Mouse (Mus musculus) lung, embryonic 14.5 days (tissue): ENCODE results near the gene Wwox. TPM values are rescaled to one million over a fixed set of nuclear protein-coding genes. Genes with fewer than 3 reads are reported as not detected.
A peak's percentile ranks its signal among the peaks of the same experiment; 100 is the strongest.

Experiments used
- ATAC-seq: fragments of 200-750 bp; cut with Nextera tagmentation; 2 replicates; pipeline ENCODE4 v1.8.0; 2017; ENCODE audit warnings: mild to moderate bottlenecking, moderate TSS enrichment, moderate library complexity; ENCODE audit not compliant: insufficient read depth
- DNase-seq: peaks from one replicate; pipeline ENCODE4 v3.0.0-alpha.2; 2015
- H3K27ac ChIP-seq: fragments of 300-500 bp; sonication (generic); 2 replicates; pipeline ENCODE4 v1.5.1; 2014; ENCODE audit warnings: low read depth, mild to moderate bottlenecking, moderate library complexity
- H3K27me3 ChIP-seq: fragments of 300-500 bp; sonication (generic); 2 replicates; pipeline ENCODE4 v1.6.1; 2014; ENCODE audit warnings: low read length, control low read depth; ENCODE audit not compliant: insufficient read depth
- H3K36me3 ChIP-seq: fragments of 300-500 bp; sonication (generic); 2 replicates; pipeline ENCODE4 v1.6.1; 2014; ENCODE audit warnings: control low read depth; ENCODE audit not compliant: insufficient read depth
- H3K4me1 ChIP-seq: fragments of 300-500 bp; sonication (generic); 2 replicates; pipeline ENCODE4 v1.6.1; 2014; ENCODE audit warnings: antibody characterized with exemption, control low read depth; ENCODE audit not compliant: insufficient read depth
- H3K4me2 ChIP-seq: fragments of 300-500 bp; sonication (generic); 2 replicates; pipeline ENCODE4 v1.6.1; 2014; ENCODE audit warnings: mild to moderate bottlenecking
- H3K4me3 ChIP-seq: fragments of 300-500 bp; sonication (generic); 2 replicates; pipeline ENCODE4 v1.5.1; 2014; ENCODE audit warnings: low read depth, low read length
- H3K9ac ChIP-seq: fragments of 300-500 bp; sonication (generic); 2 replicates; pipeline ENCODE4 v1.6.1; 2014
- H3K9me3 ChIP-seq: fragments of 300-500 bp; sonication (generic); 2 replicates; pipeline ENCODE4 v1.6.1; 2016; ENCODE audit warnings: low read depth, low read length, control low read depth
- CTCF ChIP-seq: IDR thresholded peaks from 2 replicates; pipeline ENCODE4 v1.5.1; 2016; ENCODE audit warnings: antibody characterized with exemption, low read depth
- WGBS: fragments of 180-500 bp; shearing (Covaris S2); extraction: QIAGEN DNeasy Blood & Tissue Kit; methylation state at CpG from one replicate; pipeline ENCODE4 v1.1.7; 2014; 5-methylcytosine and 5-hydroxymethylcytosine counted together
- polyA plus RNA-seq: library from polyadenylated mRNA; unstranded; fragments of >200 nt; fragmentation: Nextera tagmentation; extraction: Ambion mirVana; gene quantifications from 2 replicates; pipeline ENCODE4 v1.2.1, GENCODE M21; 2014

Gene Wwox
- polyA plus RNA-seq, 1 experiment from 2014 or later: 16.1 TPM

DNA sequence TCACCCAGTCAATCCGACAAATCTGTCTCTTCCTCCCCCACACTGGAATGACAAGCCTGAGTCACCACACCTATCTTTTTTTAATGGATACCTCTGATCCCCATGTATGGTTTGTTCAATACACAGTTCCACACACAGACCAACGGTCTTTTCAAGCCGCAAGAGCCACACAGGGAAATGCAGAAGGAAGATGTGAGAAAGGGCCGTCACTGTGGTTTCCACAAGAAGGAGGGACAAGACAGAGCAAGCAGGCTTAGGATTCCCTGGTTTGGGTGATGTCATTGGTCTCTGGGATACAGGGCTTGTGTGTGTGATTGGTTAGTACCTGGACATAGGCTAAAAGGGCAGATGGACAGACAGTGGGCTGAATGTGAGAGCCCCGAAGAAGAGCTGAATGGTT is 371.0 kb downstream of the Wwox start:
- H3K27ac ChIP-seq: no peak overlapping the region
- no peak overlapping the region for H3K4me3 ChIP-seq
- 87% methylated on average over 5 of the region's 5 CpGs for WGBS
- DNase-seq (no peak), ATAC-seq (no peak)
- H3K9me3 ChIP-seq: no peaks in the 10 kb centered on the region
- H3K36me3 ChIP-seq: no peaks in the 10 kb centered on the region
- no peaks in the 10 kb centered on the region for H3K27me3 ChIP-seq
- TF ChIP-seq CTCF: no peak
- peaks cover 4% of the 10 kb centered on the region; the same call in 1 of the 2 replicates for H3K4me1 ChIP-seq
- no peak overlapping the region for H3K9ac ChIP-seq
- no peak overlapping the region for H3K4me2 ChIP-seq

DNA sequence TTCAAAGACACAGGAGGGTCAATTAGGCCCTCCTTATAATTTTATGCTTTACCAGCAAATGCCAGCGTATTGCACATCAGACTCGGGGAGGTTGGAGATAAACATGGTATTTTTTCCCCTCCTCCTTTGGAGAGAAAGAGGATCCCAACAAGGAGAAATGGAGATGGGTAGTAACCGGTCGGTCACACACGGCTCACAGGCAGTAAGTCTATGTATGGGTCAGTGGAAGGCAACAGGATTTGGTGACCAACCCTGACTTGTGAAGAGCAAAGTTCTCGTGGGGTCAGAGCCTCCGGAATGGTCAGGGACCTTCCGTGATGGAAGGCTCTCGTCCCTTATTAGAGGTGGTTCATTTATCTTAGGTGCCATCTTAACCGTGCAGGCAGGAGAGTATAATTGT is 374.4 kb downstream of the Wwox start:
- H3K27me3 ChIP-seq: no peaks in the 10 kb centered on the region
- H3K4me3 ChIP-seq: no peak overlapping the region
- no peak for ATAC-seq
- H3K27ac ChIP-seq: no peak overlapping the region
- no peaks in the 10 kb centered on the region for H3K36me3 ChIP-seq
- no peak overlapping the region for H3K4me2 ChIP-seq
- peaks cover 4% of the 10 kb centered on the region; the same call in 1 of the 2 replicates for H3K4me1 ChIP-seq
- TF ChIP-seq CTCF: no peak
- WGBS: 88% methylated on average over 10 of the region's 10 CpGs
- no peaks in the 10 kb centered on the region for H3K9me3 ChIP-seq
- no peak overlapping the region for H3K9ac ChIP-seq
- DNase-seq: no peak

DNA sequence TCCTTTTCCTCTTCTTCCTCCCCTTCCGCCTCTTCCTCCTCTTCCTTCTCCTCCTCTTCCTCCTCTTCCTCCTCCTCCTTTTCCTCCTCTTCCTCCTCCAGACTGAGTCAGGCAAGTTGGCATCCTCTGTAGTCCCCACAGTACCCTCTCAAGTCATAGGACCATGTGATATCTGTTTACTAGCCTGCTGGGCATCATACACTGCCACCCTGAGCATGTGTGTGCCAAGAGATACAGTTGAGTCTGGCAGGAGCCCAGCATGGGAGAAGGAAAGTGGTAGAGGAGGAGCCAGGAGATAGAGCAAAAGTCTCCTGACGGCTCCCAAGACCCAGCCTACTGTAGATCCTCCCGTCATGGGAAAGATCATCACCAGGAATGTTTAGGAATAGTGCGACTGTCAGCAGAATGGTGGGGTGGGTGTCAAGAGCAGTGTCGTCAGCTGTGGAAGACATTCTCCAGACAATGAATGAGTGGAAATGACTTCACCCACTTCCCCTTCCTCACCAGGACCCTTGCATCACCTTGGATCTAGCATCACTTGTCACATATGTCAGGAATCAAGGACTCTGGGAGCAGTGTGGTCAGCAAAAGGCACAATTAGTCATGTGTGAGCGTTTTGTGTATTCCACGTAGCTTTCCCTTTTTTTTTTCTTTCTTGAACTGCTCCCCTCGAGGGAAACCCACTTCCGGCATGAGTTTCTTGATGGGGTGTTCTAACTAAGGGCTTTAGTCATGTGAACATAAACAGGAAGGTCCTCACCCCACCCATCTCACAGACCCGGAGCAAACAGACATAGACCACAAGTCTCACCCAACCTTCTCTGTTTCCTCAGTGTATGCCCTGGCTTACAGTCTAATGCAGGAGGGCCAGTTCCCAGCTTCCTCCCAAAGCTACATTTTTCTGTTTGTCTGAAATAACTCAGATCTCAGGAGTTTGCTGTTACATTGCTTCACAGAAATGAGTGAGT is 375.6 kb downstream of the Wwox start:
- H3K4me2 ChIP-seq: no peak overlapping the region
- no peak for TF ChIP-seq CTCF
- H3K9me3 ChIP-seq: no peaks in the 10 kb centered on the region
- no peaks in the 10 kb centered on the region for H3K27me3 ChIP-seq
- ATAC-seq (peak; percentile 57; the same call in 1 of the 2 replicates), DNase-seq (peak; percentile 54)
- 37% methylated on average over 10 of the region's 10 CpGs for WGBS
- H3K4me3 ChIP-seq: no peak overlapping the region
- H3K4me1 ChIP-seq: peaks cover 4% of the 10 kb centered on the region; the same call in 1 of the 2 replicates
- no peaks in the 10 kb centered on the region for H3K36me3 ChIP-seq
- no peak overlapping the region for H3K9ac ChIP-seq
- H3K27ac ChIP-seq: peak overlapping the region; percentile 38; the same call in 1 of the 2 replicates

DNA sequence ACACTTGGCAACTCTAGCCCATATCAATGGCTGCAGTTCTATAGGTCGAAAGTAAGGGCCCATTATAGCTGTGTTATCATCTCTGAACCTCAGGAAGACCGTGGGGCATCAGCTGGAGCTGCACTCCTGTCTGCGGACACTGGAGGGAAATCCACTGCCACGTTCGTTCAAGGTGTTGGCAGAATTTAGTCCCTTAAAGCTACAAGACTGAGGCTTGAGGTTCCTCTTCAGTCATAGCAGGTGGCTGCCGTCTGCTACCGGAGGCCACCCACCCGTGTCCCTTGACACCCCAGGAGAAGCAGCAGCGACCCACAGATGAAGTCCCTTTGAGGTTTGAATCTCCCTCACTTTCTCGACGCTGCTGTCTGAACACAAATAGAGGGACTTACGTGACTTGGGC is 376.9 kb downstream of the Wwox start:
- Histone ChIP-seq H3K27ac (no peak overlapping the region), H3K36me3 (no peaks in the 10 kb centered on the region), H3K27me3 (no peaks in the 10 kb centered on the region), H3K4me2 (no peak overlapping the region), H3K9ac (no peak overlapping the region), H3K4me3 (no peak overlapping the region), H3K9me3 (no peaks in the 10 kb centered on the region), H3K4me1 (peaks cover 5% of the 10 kb centered on the region; the same call in 1 of the 2 replicates)
- 0 out of 2 replicates have a peak, but pooled peaks have one; percentile 11 for TF ChIP-seq CTCF
- DNase-seq (no peak), ATAC-seq (no peak)
- WGBS: 45% methylated on average over 12 of the region's 12 CpGs

DNA sequence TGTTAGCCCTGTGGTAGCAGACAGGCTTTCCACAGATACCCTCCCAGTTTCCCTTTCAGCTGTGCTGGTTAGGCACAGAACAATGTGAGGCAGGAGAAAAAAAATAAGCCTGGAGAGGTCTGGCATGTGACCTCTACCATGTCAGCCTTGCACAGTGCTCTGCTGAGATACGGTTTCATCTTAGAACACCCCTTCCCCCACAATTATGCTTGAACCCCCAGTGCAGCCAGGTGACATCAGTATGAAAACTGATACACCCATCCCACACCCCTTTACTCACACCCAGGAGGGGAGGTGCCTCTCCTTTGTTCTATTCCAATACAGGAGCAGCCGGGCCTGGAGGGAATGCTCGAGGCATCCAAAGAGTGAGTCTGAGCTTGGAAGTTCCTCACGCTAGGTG is 377.5 kb downstream of the Wwox start:
- no peaks in the 10 kb centered on the region for H3K9me3 ChIP-seq
- TF ChIP-seq CTCF: no peak

DNA sequence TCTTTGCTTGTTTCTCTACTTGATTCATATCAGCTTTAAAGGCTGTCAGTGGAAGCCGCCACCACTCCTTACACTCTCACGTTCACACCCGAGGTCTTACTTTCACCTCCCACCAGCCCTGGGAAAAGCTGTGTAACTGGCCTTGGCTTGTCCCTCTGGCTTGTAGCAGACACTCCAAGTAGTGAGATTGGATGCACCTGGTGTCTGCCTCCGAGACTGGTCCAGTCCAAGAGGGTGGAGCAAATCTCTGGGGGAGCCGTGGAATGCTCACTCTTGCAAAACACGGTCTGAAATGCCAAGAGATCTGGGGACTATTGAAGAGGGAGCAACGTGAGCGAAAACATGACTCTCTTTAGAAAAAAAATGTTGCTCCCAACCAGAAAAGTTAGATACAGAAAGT is 382.1 kb downstream of the Wwox start:
- H3K27me3 ChIP-seq: no peaks in the 10 kb centered on the region
- H3K4me2 ChIP-seq: no peak overlapping the region
- no peak overlapping the region for H3K9ac ChIP-seq
- ATAC-seq: no peak
- no peaks in the 10 kb centered on the region for H3K9me3 ChIP-seq
- no peak overlapping the region for H3K27ac ChIP-seq
- peak; percentile 66 for DNase-seq
- TF ChIP-seq CTCF: no peak
- no peak overlapping the region for H3K4me3 ChIP-seq
- WGBS: 39% methylated on average over 8 of the region's 8 CpGs
- no peaks in the 10 kb centered on the region for H3K36me3 ChIP-seq
- 0 out of 2 replicates have a peak, but pooled peaks cover 3% of the 10 kb centered on the region for H3K4me1 ChIP-seq

More for the DNA sequence above, 377.5 kb downstream of the Wwox start:
- Histone ChIP-seq H3K4me3 (no peak overlapping the region), H3K4me2 (no peak overlapping the region), H3K4me1 (peaks cover 7% of the 10 kb centered on the region; the same call in 1 of the 2 replicates), H3K27ac (no peak overlapping the region), H3K9ac (no peak overlapping the region), H3K27me3 (no peaks in the 10 kb centered on the region), H3K36me3 (no peaks in the 10 kb centered on the region)
- DNase-seq (no peak), ATAC-seq (peak; percentile 45; the same call in 1 of the 2 replicates)
- WGBS: 39% methylated on average over 4 of the region's 4 CpGs

DNA sequence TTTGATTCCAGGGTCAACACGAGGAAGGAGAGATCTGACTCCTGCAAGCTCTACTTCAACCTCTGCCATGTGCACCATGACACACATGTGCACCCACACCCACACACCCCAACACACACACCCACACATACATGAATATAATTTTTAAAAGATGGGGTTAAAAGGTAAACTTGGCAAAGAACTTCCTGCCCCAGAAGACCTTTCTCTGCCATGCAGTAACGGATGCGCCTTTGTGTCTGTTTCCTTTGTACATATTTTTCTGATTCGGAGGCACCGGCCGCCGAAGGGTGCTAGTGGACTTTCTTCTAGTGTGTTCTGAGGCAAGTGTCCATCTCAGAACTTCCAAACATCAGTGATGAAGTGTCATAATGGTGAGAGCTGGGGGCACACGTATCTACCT is 386.0 kb downstream of the Wwox start:
- H3K4me3 ChIP-seq: no peak overlapping the region
- WGBS: 86% methylated on average over 8 of the region's 8 CpGs
- no peak for TF ChIP-seq CTCF
- no peak overlapping the region for H3K4me2 ChIP-seq
- no peak overlapping the region for H3K27ac ChIP-seq
- no peak for ATAC-seq
- 0 out of 2 replicates have a peak, but pooled peaks cover 3% of the 10 kb centered on the region for H3K4me1 ChIP-seq
- DNase-seq: no peak
- H3K9ac ChIP-seq: no peak overlapping the region
- H3K9me3 ChIP-seq: no peaks in the 10 kb centered on the region
- H3K27me3 ChIP-seq: no peaks in the 10 kb centered on the region
- H3K36me3 ChIP-seq: no peaks in the 10 kb centered on the region
